23 mouse cellular contexts compared by ENCODE assay signal in the genomic region with DNA sequence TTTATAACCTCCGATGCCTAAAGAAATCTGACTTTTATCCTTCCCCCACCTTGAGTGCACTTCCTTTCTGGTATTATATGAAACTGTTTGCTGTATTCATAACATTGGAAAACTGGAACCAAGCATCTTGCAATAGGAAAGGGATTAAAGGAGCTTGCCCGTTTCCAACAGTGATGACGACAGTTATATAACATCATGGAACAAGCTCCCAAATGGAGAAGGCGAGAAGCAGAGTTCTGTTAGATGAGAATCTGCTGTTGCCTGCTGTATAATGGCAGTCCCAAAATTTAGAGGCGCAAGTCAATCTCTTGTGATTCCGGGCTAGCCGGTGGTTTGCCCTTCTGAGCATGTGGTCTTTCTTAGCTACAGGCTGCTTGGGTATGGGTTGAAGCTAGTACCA.
"Had no signal": no experiment of that assay in that cellular context is flagged by ENCODE, and none has a peak within 500 bp of the region (broad histone marks: within the 10 kb centered on the region; RNA-seq: fewer than 3 reads in every experiment).

No protein-coding gene starts in this region.

- DNase-seq: gastrocnemius, adult 2 months; gastrocnemius, postnatal 10 days; gastrocnemius, postnatal 25 days; heart, adult 18-20 months; heart, postnatal 14 days; heart, postnatal 36 days; kidney, adult 11 months; kidney, postnatal 14 days; layer of hippocampus, postnatal 36 days; left cerebral cortex, postnatal 4 days had no signal

- H3K9ac ChIP-seq: heart, embryonic 13.5 days; heart, embryonic 15.5 days; hindbrain, embryonic 13.5 days; hindbrain, embryonic 15.5 days; kidney, embryonic 15.5 days; limb, embryonic 13.5 days; limb, embryonic 15.5 days; liver, embryonic 12.5 days; liver, embryonic 14.5 days had no signal

- H3K27ac ChIP-seq: gastrocnemius, adult 2 months; heart, embryonic 13.5 days; heart, embryonic 15.5 days; hindbrain, embryonic 13.5 days; hindbrain, embryonic 15.5 days; hindbrain, postnatal 0 days; kidney, embryonic 15.5 days; kidney, postnatal 0 days; limb, embryonic 13.5 days; limb, embryonic 15.5 days; liver, embryonic 12.5 days; liver, embryonic 14.5 days had no signal

- H3K9me3 ChIP-seq: heart, embryonic 13.5 days; heart, embryonic 15.5 days; hindbrain, embryonic 13.5 days; hindbrain, embryonic 15.5 days; kidney, embryonic 15.5 days; limb, embryonic 13.5 days; limb, embryonic 15.5 days; liver, embryonic 12.5 days had no signal

- H3K36me3 ChIP-seq: heart, embryonic 13.5 days; heart, embryonic 15.5 days; hindbrain, embryonic 13.5 days; hindbrain, embryonic 15.5 days; kidney, embryonic 15.5 days; limb, embryonic 15.5 days; liver, embryonic 12.5 days had no signal

- H3K4me2 ChIP-seq: heart, embryonic 11.5 days; heart, embryonic 13.5 days; heart, embryonic 15.5 days; hindbrain, embryonic 13.5 days; hindbrain, embryonic 15.5 days; kidney, embryonic 15.5 days; limb, embryonic 13.5 days; limb, embryonic 15.5 days; liver, embryonic 12.5 days had no signal

- ATAC-seq: hindbrain, postnatal 0 days; intestine, embryonic 16.5 days; liver, embryonic 12.5 days had no signal

- H3K27me3 ChIP-seq: hindbrain, embryonic 13.5 days; hindbrain, embryonic 15.5 days; kidney, embryonic 15.5 days; limb, embryonic 13.5 days; limb, embryonic 15.5 days; liver, embryonic 12.5 days had no signal

- H3K4me3 ChIP-seq: gastrocnemius, adult 2 months; heart, embryonic 13.5 days; heart, embryonic 15.5 days; hindbrain, embryonic 13.5 days; hindbrain, embryonic 15.5 days; kidney, embryonic 15.5 days; limb, embryonic 13.5 days; limb, embryonic 15.5 days; liver, embryonic 12.5 days had no signal
